Mouse (Mus musculus) midbrain, embryonic 12.5 days (tissue): ENCODE measurements around the gene Vps39. TPM values are rescaled to one million over a fixed set of nuclear protein-coding genes. Genes with fewer than 3 reads are reported as not detected.

ENCODE experiments used
- ATAC-seq: fragments of 200-750 bp; cut with Nextera tagmentation; 2 replicates; pipeline ENCODE4 v1.8.0; 2017; ENCODE audit warnings: low read depth, moderate TSS enrichment, moderate library complexity; ENCODE audit not compliant: low FRiP score
- H3K27ac ChIP-seq: fragments of 300-500 bp; sonication (generic); replicated peaks from 2 replicates; pipeline ENCODE4 v1.5.1; 2016; ENCODE audit warnings: mild to moderate bottlenecking
- H3K27me3 ChIP-seq: fragments of 300-500 bp; sonication (generic); 2 replicates; pipeline ENCODE4 v1.6.1; 2016; ENCODE audit warnings: mild to moderate bottlenecking
- H3K36me3 ChIP-seq: fragments of 300-500 bp; sonication (generic); 2 replicates; pipeline ENCODE4 v1.6.1; 2016
- H3K4me1 ChIP-seq: fragments of 300-500 bp; sonication (generic); 2 replicates; pipeline ENCODE4 v1.6.1; 2016
- H3K4me2 ChIP-seq: fragments of 300-500 bp; sonication (generic); replicated peaks from 2 replicates; pipeline ENCODE4 v1.6.1; 2016; ENCODE audit warnings: mild to moderate bottlenecking, moderate library complexity
- H3K4me3 ChIP-seq: fragments of 300-500 bp; sonication (generic); 2 replicates; pipeline ENCODE4 v1.5.1; 2016; ENCODE audit warnings: mild to moderate bottlenecking
- H3K9ac ChIP-seq: fragments of 300-500 bp; sonication (generic); replicated peaks from 2 replicates; pipeline ENCODE4 v1.6.1; 2016; ENCODE audit warnings: mild to moderate bottlenecking, moderate library complexity
- H3K9me3 ChIP-seq: fragments of 300-500 bp; sonication (generic); 2 replicates; pipeline ENCODE4 v1.6.1; 2016; ENCODE audit warnings: mild to moderate bottlenecking
- WGBS: fragments of 180-500 bp; shearing (Covaris S2); methylation state at CpG from one replicate; pipeline ENCODE4 v1.1.7; 2016; 5-methylcytosine and 5-hydroxymethylcytosine counted together
- polyA plus RNA-seq: library from polyadenylated mRNA; unstranded; fragments of >200 nt; fragmentation: Nextera tagmentation; extraction: Ambion mirVana; gene quantifications from 2 replicates; pipeline ENCODE4 v1.2.1, GENCODE M21; 2016

Gene Vps39
- polyA plus RNA-seq: 42.2 and 43.6 TPM in 2 replicates

DNA sequence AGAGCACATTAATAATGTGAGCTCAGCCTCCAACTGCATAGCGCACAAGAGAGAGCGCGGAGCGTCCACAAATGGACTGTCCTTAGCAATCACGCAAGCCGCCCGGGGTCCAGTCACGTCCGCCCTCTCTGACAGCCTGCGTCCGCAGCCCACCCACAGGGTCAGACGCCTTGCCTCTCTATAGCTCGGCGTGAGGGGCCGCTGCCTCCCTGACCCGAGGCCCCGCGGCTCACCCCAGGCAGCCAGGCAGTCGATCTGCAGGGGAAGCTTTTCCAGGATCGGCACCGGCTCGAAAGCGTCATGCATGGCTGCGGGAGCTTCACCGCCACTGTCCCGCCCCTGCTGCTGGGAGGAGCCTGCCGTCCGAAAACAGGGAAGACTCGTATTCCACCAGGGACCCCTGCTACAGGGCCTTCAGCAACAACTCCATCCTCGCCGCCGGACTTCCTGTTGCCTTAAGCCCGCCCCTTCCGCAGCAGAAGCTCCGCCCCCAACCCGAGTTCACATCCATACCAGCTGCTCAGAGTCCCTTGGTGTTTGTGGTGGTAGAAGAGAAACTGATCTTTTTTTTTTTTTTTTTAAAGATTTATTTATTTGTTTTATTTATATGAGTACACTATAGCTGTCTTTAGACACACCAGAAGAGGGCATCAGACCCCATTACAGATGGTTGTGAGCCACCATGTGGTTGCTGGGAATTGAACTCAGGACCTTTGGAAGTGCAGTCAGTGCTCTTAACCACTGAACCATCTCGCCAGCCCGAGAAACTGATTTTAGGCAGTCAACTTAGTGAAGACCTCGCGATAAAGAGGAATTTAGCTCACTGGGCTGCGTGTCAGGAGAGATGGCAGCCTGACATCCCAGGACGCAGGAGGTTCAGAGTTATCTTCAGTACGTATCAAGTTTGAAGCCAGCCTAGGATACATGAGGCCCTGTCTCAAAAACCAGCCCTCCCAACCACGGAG is at the start of gene Vps39:
Vps39 (minus strand) TSS at position 456 of the 965 bp plus-strand sequence.
- H3K36me3 ChIP-seq: peaks cover 45% of the 10 kb centered on the region
- peaks cover 13% of the 10 kb centered on the region for H3K4me1 ChIP-seq

DNA sequence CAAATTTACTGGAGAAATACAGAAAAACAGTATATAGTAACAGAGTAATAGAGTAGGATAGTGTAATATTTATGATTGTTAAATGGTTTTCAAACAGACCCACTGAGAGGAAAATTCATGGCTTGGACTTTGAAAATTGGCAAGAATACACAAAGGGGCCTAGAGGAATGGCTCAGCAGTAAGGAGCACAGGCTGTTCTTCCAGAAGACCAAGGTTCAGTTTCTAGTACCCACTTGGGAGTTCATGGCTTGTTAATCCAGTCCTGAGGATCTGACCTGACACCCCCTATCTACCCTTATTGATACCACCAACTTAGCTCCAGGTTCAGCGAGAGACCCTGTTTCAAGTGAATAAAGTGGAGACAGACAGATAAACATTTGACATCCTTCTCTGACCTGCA is 45.0 kb upstream of the Vps39 start:
- no peak for ATAC-seq
- Histone ChIP-seq H3K27ac (no peak overlapping the region), H3K9me3 (no peaks in the 10 kb centered on the region), H3K4me1 (peaks cover 6% of the 10 kb centered on the region; the same call in 1 of the 2 replicates), H3K27me3 (no peaks in the 10 kb centered on the region), H3K4me2 (no peak overlapping the region), H3K4me3 (no peak overlapping the region), H3K9ac (no peak overlapping the region), H3K36me3 (peaks cover 40% of the 10 kb centered on the region)
- 95% methylated on average over 1 of the region's 1 CpGs for WGBS

More for the DNA sequence above, at the start of gene Vps39:
- WGBS: 11% methylated on average over 44 of the region's 44 CpGs
- Histone ChIP-seq H3K9me3 (no peaks in the 10 kb centered on the region), H3K4me3 (peak within 1 kb of the TSS; percentile 92), H3K9ac (peak within 1 kb of the TSS; percentile 91), H3K27me3 (no peaks in the 10 kb centered on the region), H3K27ac (peak within 1 kb of the TSS; percentile 82), H3K4me2 (peak within 1 kb of the TSS; percentile 76)
- ATAC-seq: peak; percentile 95

DNA sequence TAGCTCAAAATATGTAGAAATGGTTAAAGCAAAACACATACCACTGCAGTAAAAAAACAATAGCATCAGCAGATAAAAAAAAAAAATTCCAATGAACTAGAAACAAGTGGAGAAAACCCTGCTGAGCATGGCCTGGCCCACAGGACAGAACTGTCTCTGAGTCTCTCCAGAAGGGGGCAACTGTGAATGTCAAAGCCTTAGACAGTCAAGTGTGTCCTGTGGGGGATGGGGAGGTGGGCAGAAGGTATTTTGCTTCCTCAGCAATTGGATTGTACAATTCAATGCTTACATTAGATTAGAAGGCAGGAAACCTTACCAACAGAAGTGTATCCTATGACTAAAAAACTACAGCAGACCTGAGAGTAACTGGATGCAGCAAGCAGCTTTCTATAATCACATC is 39.5 kb upstream of the Vps39 start:
- Histone ChIP-seq H3K36me3 (peaks cover 69% of the 10 kb centered on the region), H3K4me3 (no peak overlapping the region), H3K27me3 (no peaks in the 10 kb centered on the region), H3K4me1 (no peaks in the 10 kb centered on the region), H3K9ac (no peak overlapping the region), H3K4me2 (no peak overlapping the region), H3K9me3 (no peaks in the 10 kb centered on the region), H3K27ac (no peak overlapping the region)
- ATAC-seq: no peak

DNA sequence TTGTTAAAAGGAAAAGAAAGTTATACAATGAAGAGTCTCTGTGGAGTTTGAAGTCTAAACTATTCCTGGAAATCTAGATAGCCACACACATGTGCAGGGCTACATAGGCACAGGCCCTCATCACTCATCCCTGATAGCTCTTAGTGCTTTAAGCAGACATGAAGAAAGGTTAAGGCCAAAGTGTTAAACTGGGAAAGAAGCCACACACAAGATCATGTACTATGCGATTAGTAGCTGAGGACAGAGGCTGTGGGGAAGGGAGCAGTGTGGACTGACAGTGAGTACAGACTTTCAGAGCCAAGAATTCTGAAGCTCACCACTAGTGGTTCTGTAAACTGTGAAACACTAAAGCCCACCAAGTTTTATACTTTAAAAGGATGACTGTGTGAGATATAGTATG is 38.0 kb upstream of the Vps39 start:
- no peak for ATAC-seq
- H3K27me3 ChIP-seq: no peaks in the 10 kb centered on the region
- H3K4me3 ChIP-seq: no peak overlapping the region
- H3K9ac ChIP-seq: no peak overlapping the region
- WGBS: 94% methylated on average over 1 of the region's 1 CpGs
- no peak overlapping the region for H3K27ac ChIP-seq
- H3K4me1 ChIP-seq: no peaks in the 10 kb centered on the region
- no peak overlapping the region for H3K4me2 ChIP-seq
- H3K9me3 ChIP-seq: no peaks in the 10 kb centered on the region
- H3K36me3 ChIP-seq: peaks cover 62% of the 10 kb centered on the region

DNA sequence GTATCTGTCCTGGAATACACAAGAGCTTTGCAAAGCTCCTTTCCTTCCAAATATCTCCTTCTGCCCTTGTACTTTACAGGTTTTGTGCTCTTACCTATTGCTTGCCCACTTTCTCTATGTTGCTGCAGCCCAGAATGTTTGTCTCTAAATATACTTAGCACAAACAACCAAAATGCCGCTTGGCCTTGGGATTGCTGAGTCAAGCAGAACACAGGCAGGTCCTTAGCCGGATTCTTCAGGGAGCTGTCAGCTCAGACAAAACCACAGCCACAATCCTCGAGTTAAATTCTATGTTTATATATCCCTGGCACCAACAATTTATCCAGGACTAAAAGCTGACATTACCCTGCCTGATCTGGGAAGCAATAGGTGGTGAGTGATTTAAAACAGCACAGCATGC is 36.4 kb upstream of the Vps39 start:
- no peak for ATAC-seq
- H3K4me1 ChIP-seq: no peaks in the 10 kb centered on the region

DNA sequence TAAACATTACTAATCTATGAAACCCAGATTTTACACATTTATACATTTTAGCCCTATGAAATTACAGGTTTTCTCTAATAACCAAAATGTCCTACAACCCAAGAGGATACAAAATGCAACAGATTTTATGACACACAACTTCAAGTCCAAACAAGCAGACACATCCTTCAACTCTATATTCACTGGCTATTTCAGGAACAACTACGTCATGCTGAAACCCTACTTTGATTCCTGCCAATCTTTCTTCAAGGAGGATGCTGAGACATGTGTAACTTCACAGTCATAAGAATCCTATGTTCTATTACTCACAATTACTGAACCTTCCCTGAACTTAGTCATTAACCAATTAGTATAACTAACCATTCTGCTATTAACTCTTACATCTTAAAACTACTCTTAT is 34.4 kb upstream of the Vps39 start:
- H3K4me2 ChIP-seq: no peak overlapping the region
- peaks cover 58% of the 10 kb centered on the region for H3K36me3 ChIP-seq
- ATAC-seq: no peak
- no peaks in the 10 kb centered on the region for H3K27me3 ChIP-seq
- no peaks in the 10 kb centered on the region for H3K9me3 ChIP-seq
- 98% methylated on average over 1 of the region's 1 CpGs for WGBS
- H3K27ac ChIP-seq: no peak overlapping the region
- H3K4me1 ChIP-seq: no peaks in the 10 kb centered on the region
- no peak overlapping the region for H3K9ac ChIP-seq
- no peak overlapping the region for H3K4me3 ChIP-seq

More for the DNA sequence above, 36.4 kb upstream of the Vps39 start:
- Histone ChIP-seq H3K27me3 (no peaks in the 10 kb centered on the region), H3K9me3 (no peaks in the 10 kb centered on the region), H3K4me3 (no peak overlapping the region), H3K36me3 (peaks cover 55% of the 10 kb centered on the region), H3K4me2 (no peak overlapping the region), H3K9ac (no peak overlapping the region), H3K27ac (no peak overlapping the region)
- 86% methylated on average over 3 of the region's 3 CpGs for WGBS

DNA sequence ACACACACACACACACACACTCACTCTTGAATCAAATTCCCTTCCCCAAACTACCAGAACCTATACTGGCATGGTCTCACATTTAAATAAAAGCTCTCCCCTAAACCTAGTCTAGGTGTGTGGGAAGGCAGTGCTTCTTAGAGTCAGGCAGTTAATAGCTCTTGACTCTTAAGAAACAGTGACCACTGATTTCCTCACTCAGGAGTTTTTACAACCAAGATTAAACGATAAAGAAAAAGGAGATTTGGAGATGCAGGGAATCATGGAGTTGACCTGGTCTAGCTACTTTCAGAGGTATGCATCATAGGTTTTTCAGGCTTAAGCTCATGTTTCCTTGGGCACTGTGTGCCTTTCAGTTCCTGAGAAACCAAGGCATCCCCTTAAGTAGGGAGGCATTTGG is 33.3 kb upstream of the Vps39 start:
- Histone ChIP-seq H3K27ac (no peak overlapping the region), H3K4me1 (no peaks in the 10 kb centered on the region), H3K9me3 (no peaks in the 10 kb centered on the region), H3K36me3 (peaks cover 64% of the 10 kb centered on the region), H3K9ac (no peak overlapping the region), H3K27me3 (no peaks in the 10 kb centered on the region), H3K4me2 (no peak overlapping the region), H3K4me3 (no peak overlapping the region)
- 97% methylated on average over 1 of the region's 1 CpGs for WGBS
- no peak for ATAC-seq

DNA sequence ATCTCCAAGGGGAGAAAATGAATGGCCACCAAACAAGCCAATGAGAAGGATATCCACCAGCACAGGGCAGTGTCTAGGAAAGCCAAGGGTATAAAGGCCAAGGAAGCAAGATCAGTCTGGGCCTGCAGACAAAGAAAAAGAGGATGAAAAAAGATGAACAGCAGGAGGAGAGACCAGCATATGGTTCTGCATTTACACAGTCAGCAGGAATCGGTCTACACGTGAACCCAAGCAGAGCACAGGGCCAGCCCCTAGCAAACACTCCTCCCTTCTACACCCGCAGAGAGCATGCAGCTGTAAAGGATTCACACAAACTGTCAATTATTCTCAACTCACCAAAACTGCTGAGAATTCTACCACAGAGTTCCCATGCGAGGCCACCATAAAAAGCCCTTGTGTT is 20.9 kb upstream of the Vps39 start:
- Histone ChIP-seq H3K36me3 (peaks cover 70% of the 10 kb centered on the region), H3K4me3 (no peak overlapping the region), H3K27me3 (no peaks in the 10 kb centered on the region), H3K4me1 (no peaks in the 10 kb centered on the region), H3K27ac (no peak overlapping the region), H3K9me3 (no peaks in the 10 kb centered on the region), H3K9ac (no peak overlapping the region), H3K4me2 (no peak overlapping the region)
- no peak for ATAC-seq
- 74% methylated on average over 4 of the region's 4 CpGs for WGBS

DNA sequence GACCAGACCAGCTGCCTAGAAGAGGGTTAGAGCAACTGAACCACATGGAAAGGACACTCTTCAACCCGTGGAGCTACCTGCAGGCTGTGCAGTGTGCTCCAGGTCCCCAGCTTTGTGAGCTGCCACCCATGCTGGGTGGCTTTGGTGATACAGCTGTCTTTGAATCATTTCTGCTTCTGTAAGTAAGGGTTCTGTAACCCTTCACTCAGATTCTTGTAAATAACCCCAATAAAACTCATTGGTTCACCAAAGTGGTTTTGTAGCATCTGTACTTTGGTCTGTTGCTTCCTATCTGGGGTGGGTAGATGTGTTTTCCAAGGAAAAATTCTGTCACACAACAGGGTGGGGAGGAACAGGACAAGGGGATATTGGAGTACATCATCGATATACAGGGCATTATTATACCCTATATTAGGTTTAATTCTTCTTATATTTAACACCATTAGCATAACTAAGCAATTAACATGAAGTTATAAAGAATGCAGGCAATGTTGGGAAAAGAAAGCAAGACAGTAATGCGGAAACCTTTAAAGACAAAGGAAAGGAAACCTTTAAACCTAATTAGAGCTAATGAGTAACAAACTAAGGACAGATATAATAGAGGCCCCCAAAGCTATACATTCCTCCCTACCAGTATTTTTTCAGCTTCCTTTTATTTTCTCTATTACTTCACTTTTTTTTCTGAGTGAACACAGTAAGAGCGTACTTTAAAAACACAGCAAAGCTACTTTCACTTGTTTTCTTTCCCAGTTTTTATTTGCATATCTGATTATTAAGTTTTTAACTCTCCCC is 14.7 kb upstream of the Vps39 start:
- WGBS: 92% methylated on average over 4 of the region's 4 CpGs

DNA sequence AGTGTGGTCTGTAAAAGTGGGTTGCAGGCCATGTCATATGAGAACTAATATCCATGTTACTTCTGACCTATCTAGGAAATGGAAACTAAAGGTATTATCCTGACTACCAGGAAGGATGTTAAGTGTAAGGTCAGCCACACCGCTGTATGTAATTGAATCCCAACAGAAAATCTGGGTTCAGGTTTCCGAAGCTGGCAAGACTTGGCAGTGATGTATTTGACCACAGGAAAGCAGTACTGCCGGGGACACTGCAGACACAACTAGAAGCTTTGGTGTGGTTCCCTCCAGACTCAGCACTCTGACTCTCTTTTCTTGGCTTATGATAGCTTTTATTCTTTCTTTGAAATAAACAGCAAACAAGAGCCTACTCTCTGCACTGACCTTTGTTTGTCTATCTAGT is 13.6 kb upstream of the Vps39 start:
- H3K27me3 ChIP-seq: no peaks in the 10 kb centered on the region
- no peak overlapping the region for H3K27ac ChIP-seq
- H3K4me3 ChIP-seq: no peak overlapping the region
- H3K9ac ChIP-seq: no peak overlapping the region
- no peak for ATAC-seq
- H3K4me1 ChIP-seq: no peaks in the 10 kb centered on the region
- H3K4me2 ChIP-seq: no peak overlapping the region
- WGBS: 92% methylated on average over 3 of the region's 3 CpGs
- H3K36me3 ChIP-seq: peaks cover 62% of the 10 kb centered on the region
- H3K9me3 ChIP-seq: no peaks in the 10 kb centered on the region

More for the DNA sequence above, 14.7 kb upstream of the Vps39 start:
- no peak for ATAC-seq
- Histone ChIP-seq H3K4me3 (no peak overlapping the region), H3K4me2 (no peak overlapping the region), H3K9me3 (no peaks in the 10 kb centered on the region), H3K36me3 (peaks cover 61% of the 10 kb centered on the region), H3K9ac (no peak overlapping the region), H3K27me3 (no peaks in the 10 kb centered on the region), H3K4me1 (no peaks in the 10 kb centered on the region), H3K27ac (no peak overlapping the region)

DNA sequence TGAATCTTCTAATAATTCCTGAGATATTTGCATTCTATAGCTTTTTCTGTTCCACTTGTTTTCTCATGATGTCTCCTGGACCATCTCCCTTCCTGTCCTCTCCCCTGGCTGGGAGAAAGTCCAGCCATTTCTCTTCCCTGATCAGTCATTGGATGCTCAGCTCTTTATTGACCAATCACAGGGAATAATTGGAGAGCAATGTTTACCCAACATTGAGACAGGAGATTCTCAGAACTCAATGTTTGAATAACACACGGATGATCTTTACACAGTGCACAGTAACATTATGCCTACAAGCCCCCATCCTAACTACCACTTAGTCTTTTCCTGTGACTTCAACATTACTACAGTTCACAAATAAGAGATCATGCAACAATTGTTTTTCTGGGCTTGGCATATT is 7.5 kb upstream of the Vps39 start:
- Histone ChIP-seq H3K27ac (no peak overlapping the region), H3K4me2 (no peak overlapping the region), H3K27me3 (no peaks in the 10 kb centered on the region), H3K9ac (no peak overlapping the region), H3K4me1 (no peaks in the 10 kb centered on the region), H3K4me3 (no peak overlapping the region), H3K36me3 (peaks cover 58% of the 10 kb centered on the region), H3K9me3 (no peaks in the 10 kb centered on the region)
- no peak for ATAC-seq
- 88% methylated on average over 1 of the region's 1 CpGs for WGBS

DNA sequence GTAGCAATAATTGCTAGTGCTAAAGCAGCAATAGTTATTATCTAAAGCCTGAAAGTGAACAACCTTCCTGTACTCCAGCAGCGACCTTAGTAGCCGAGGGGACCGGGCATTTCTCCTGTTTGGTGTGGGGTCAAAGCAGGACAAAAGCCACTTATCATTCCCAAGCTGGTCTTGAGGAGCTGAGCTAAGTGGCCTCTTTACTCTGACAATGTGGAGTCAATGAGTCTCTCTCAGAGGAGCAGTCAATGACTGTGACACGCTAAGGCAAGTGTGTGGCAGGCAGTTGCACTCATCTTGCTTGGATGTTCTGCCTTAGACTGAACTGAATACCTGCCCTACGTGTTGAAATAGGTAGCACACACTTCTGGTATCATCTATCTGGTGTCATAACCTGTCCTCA is 1.6 kb downstream of the Vps39 start:
- peaks cover 46% of the 10 kb centered on the region for H3K36me3 ChIP-seq

More for the DNA sequence above, 1.6 kb downstream of the Vps39 start:
- ATAC-seq: no peak
- WGBS: 81% methylated on average over 5 of the region's 5 CpGs
- H3K9me3 ChIP-seq: no peaks in the 10 kb centered on the region
- no peaks in the 10 kb centered on the region for H3K27me3 ChIP-seq
- H3K9ac ChIP-seq: no peak overlapping the region
- peak overlapping the region; percentile 76; the same call in 1 of the 2 replicates for H3K4me2 ChIP-seq
- H3K4me1 ChIP-seq: peaks cover 13% of the 10 kb centered on the region
- H3K27ac ChIP-seq: no peak overlapping the region
- H3K4me3 ChIP-seq: no peak overlapping the region
